ENCODE assay signal across 28 mouse cellular contexts in the genomic region with DNA sequence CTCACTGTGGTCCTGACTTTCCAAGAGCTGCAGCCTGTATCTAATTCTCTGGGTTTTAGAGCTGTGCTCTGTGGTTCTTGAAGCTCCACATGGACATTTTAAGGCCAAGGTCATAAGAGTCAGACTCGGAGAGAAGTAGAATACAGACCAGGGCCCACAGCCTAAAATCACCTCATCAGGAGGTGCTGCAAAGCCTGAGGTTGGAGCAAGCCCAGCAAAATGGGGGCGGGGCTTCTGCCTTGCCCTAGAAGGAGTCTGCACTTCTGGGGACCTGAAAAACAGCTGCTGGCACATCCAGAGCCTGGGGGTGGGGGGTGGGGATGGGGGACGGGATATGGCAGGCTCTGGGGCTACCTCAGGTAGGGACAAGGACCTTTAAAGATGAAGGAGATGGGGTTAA. TPM values are rescaled to one million over a fixed set of nuclear protein-coding genes. Genes with fewer than 3 reads are reported as not detected.
A peak's percentile ranks its signal among the peaks of the same experiment; 100 is the strongest.
DNase-seq lines count a peak whose midpoint lies in the region; ATAC-seq and TF ChIP-seq lines count a peak whose summit lies in the region.
"Had no signal": no experiment of that assay in that cellular context is flagged by ENCODE, and none has a peak within 500 bp of the region (broad histone marks: within the 10 kb centered on the region; RNA-seq: fewer than 3 reads in every experiment).

No protein-coding gene starts in this region.

- H3K4me1 ChIP-seq in heart, embryonic 16.5 days (ENCODE audit: control insufficient read depth, insufficient read depth, low read length): 0 out of 2 replicates have a peak, but pooled peaks cover 2% of the 10 kb centered on the region
- peaks cover 8% of the 10 kb centered on the region for H3K4me1 ChIP-seq in limb, embryonic 11.5 days (ENCODE audit: control insufficient read depth, insufficient read depth, low read length)
- H3K4me1 ChIP-seq: intestine, embryonic 15.5 days; liver, embryonic 12.5 days had no signal

- intact Hi-C loops in gastrocnemius, adult 2 months (cut with DNase I): no loop called here
- intact Hi-C loops in gastrocnemius, postnatal 36 days (cut with DNase I): no loop called here

- no peaks in the 10 kb centered on the region for H3K9me3 ChIP-seq in heart, embryonic 16.5 days (replicated peaks; ENCODE audit: control insufficient read depth, low read length)
- no peaks in the 10 kb centered on the region for H3K9me3 ChIP-seq in limb, embryonic 11.5 days (ENCODE audit: control insufficient read depth, low read length)
- H3K9me3 ChIP-seq: heart, embryonic 12.5 days; hindbrain, embryonic 12.5 days; intestine, embryonic 15.5 days; liver, embryonic 12.5 days had no signal

- WGBS in heart, embryonic 16.5 days: 49% methylated on average over 3 of the region's 3 CpGs
- 50% methylated on average over 3 of the region's 3 CpGs for WGBS in limb, embryonic 11.5 days

- H3K9ac ChIP-seq in heart, embryonic 16.5 days (ENCODE audit: low read length): 0 out of 2 replicates have a peak overlapping the region, but pooled peaks have one; percentile 5
- H3K9ac ChIP-seq in limb, embryonic 11.5 days (ENCODE audit: low read length): no peak overlapping the region
- H3K9ac ChIP-seq: heart, embryonic 12.5 days; hindbrain, embryonic 12.5 days; intestine, embryonic 15.5 days; liver, embryonic 12.5 days; liver, postnatal 0 days had no signal

- TF ChIP-seq CTCF in gastrocnemius, adult 2 months (IDR thresholded peaks at IDR 0.05): no peak

- ATAC-seq in heart, embryonic 16.5 days (replicated peaks; ENCODE audit: extremely low read depth, insufficient read depth, low FRiP score): no peak
- no peak for ATAC-seq in limb, embryonic 11.5 days (ENCODE audit: insufficient number of reproducible peaks, low FRiP score, low TSS enrichment, low read depth)
- ATAC-seq: activated CD4-positive, CD25-positive, alpha-beta regulatory T cell, adult 4 months; forebrain, embryonic 16.5 days; hindbrain, postnatal 0 days; intestine, embryonic 15.5 days; liver, embryonic 12.5 days; liver, postnatal 0 days; midbrain, embryonic 16.5 days had no signal

- H3K36me3 ChIP-seq in heart, embryonic 16.5 days (ENCODE audit: control insufficient read depth, insufficient read depth): no peaks in the 10 kb centered on the region
- no peaks in the 10 kb centered on the region for H3K36me3 ChIP-seq in limb, embryonic 11.5 days (ENCODE audit: control insufficient read depth, insufficient read depth, low read length)
- H3K36me3 ChIP-seq: heart, embryonic 12.5 days; hindbrain, embryonic 12.5 days; intestine, embryonic 15.5 days; liver, embryonic 12.5 days had no signal

- no peak overlapping the region for H3K4me3 ChIP-seq in heart, embryonic 16.5 days (ENCODE audit: low read length)
- no peak overlapping the region for H3K4me3 ChIP-seq in limb, embryonic 11.5 days (ENCODE audit: low read depth, low read length)
- H3K4me3 ChIP-seq in gastrocnemius, adult 2 months: no peak overlapping the region
- H3K4me3 ChIP-seq: erythroblast, embryonic 14.5 days; heart, embryonic 12.5 days; hindbrain, embryonic 12.5 days; intestine, embryonic 15.5 days; left cerebral cortex, adult 2 months; liver, embryonic 12.5 days had no signal

- no peak for DNase-seq in heart, adult 8-10 months (ENCODE audit: low spot score)
- DNase-seq in ZHBTc4 (ENCODE audit: low read depth, low spot score): peak; percentile 23
- peak; percentile 60 for DNase-seq in adrenal gland, postnatal 10 days
- DNase-seq in limb, embryonic 11.5 days (ENCODE audit: low spot score): no peak
- no peak for DNase-seq in gastrocnemius, adult 2 months
- no peak for DNase-seq in gastrocnemius, postnatal 36 days
- DNase-seq: B cell, adult 2 months; cerebellum, adult 11-12 months; cerebellum, postnatal 10 days; heart, postnatal 14 days; kidney, adult 8-10 months; kidney, postnatal 14 days; liver, postnatal 0 days; lung, postnatal 36 days; spleen, adult 18-20 months; thymus, postnatal 14 days had no signal

- H3K27me3 ChIP-seq in heart, embryonic 16.5 days (ENCODE audit: control insufficient read depth, insufficient read depth, low read length): no peaks in the 10 kb centered on the region
- H3K27me3 ChIP-seq in limb, embryonic 11.5 days (ENCODE audit: control insufficient read depth, insufficient read depth, low read length): no peaks in the 10 kb centered on the region
- H3K27me3 ChIP-seq: heart, embryonic 12.5 days; hindbrain, embryonic 12.5 days; intestine, embryonic 15.5 days; liver, embryonic 12.5 days had no signal

- no peak overlapping the region for H3K4me2 ChIP-seq in heart, embryonic 16.5 days (ENCODE audit: low read depth, low read length)
- no peak overlapping the region for H3K4me2 ChIP-seq in limb, embryonic 11.5 days (ENCODE audit: low read depth, severe bottlenecking)
- H3K4me2 ChIP-seq: heart, embryonic 12.5 days; hindbrain, embryonic 12.5 days; intestine, embryonic 15.5 days; liver, embryonic 12.5 days; midbrain, embryonic 11.5 days had no signal

- no peak overlapping the region for H3K27ac ChIP-seq in heart, embryonic 16.5 days (ENCODE audit: low read length)
- 0 out of 2 replicates have a peak overlapping the region, but pooled peaks have one; percentile 21 for H3K27ac ChIP-seq in limb, embryonic 11.5 days (replicated peaks; ENCODE audit: low read depth, low read length)
- no peak overlapping the region for H3K27ac ChIP-seq in gastrocnemius, adult 2 months
- H3K27ac ChIP-seq: hindbrain, embryonic 12.5 days; hindbrain, postnatal 0 days; intestine, embryonic 15.5 days; left cerebral cortex, adult 2 months; liver, embryonic 12.5 days had no signal

RNA-seq across cellular contexts. Expression of a gene that starts 27.2 kb away (rescaled TPM):
- 4.4 and 5.8 TPM in 2 replicates for polyA plus RNA-seq in heart, embryonic 16.5 days (2015; fragmentation: Nextera tagmentation; extraction: Ambion mirVana)
- 1 to 10 TPM; 3.1 to 4.4 (median 3.5) TPM for total RNA-seq in heart, adult 8-10 months (2022)
- total RNA-seq in adrenal gland, postnatal 10 days (2021): 1 to 10 TPM; 7.4 to 7.7 TPM
- polyA plus RNA-seq in limb, embryonic 11.5 days (2014; fragmentation: Nextera tagmentation; extraction: Ambion mirVana): 9.5 and 10.9 TPM in 2 replicates
- total RNA-seq in gastrocnemius, adult 2 months (2021): 1 to 10 TPM in 1 of 2 experiments, under 1 TPM in 1; 0.97 to 1.8 TPM
- total RNA-seq in gastrocnemius, postnatal 36 days (2021): 1 to 10 TPM; 1.4 to 1.5 TPM

Comparison
In these comparisons a context has a peak if more than half of its experiments do, and no peak if none do; other contexts are left out.
1. DNase-seq: peak in ZHBTc4 (single experiment) and adrenal gland, postnatal 10 days (single experiment); none in heart, adult 8-10 months (single experiment), limb, embryonic 11.5 days (single experiment), gastrocnemius, adult 2 months (single experiment) and gastrocnemius, postnatal 36 days (0 of 2).